In genomic region chr6:90541367-90541772, GRCm38 (mm10) we compare ENCODE assay signal across 14 mouse cellular contexts. TPM values are rescaled to one million over a fixed set of nuclear protein-coding genes. Genes with fewer than 3 reads are reported as not detected.
DNase-seq lines count a peak whose midpoint lies in the region; ATAC-seq and TF ChIP-seq lines count a peak whose summit lies in the region.
"Had no signal": no experiment of that assay in that cellular context is flagged by ENCODE, and none has a peak within 500 bp of the region (broad histone marks: within the 10 kb centered on the region; RNA-seq: fewer than 3 reads in every experiment).

No protein-coding gene starts in this region.

- no peak overlapping the region for H3K9ac ChIP-seq in forebrain, embryonic 11.5 days (ENCODE audit: low read length)
- no peak overlapping the region for H3K9ac ChIP-seq in hindbrain, embryonic 13.5 days
- H3K9ac ChIP-seq in midbrain, embryonic 15.5 days = no peak overlapping the region
- H3K9ac ChIP-seq: embryonic facial prominence, embryonic 12.5 days; heart, embryonic 15.5 days; kidney, embryonic 15.5 days; liver, postnatal 0 days had no signal

- no peak overlapping the region for H3K4me3 ChIP-seq in forebrain, embryonic 11.5 days (ENCODE audit: low read depth, low read length)
- H3K4me3 ChIP-seq in hindbrain, embryonic 13.5 days = no peak overlapping the region
- no peak overlapping the region for H3K4me3 ChIP-seq in midbrain, embryonic 15.5 days
- H3K4me3 ChIP-seq in cerebellum, adult 2 months (replicated peaks; ENCODE audit: insufficient read depth, low read depth, low read length) = no peak overlapping the region
- H3K4me3 ChIP-seq: embryonic facial prominence, embryonic 12.5 days; heart, embryonic 15.5 days; kidney, embryonic 15.5 days had no signal

- DNase-seq in embryo, embryonic 10.5 days (ENCODE audit: low spot score) = peak; percentile 15
- DNase-seq in forebrain, embryonic 11.5 days (ENCODE audit: low spot score) = no peak
- no peak for DNase-seq in right cerebral cortex, postnatal 4 days
- DNase-seq in ovary, postnatal 36 days (ENCODE audit: low spot score) = no peak
- no peak for DNase-seq in cerebellum, adult 2 months
- no peak for DNase-seq in gastrocnemius, postnatal 14 days
- DNase-seq: cerebellum, adult 18-20 months; gastrocnemius, postnatal 25 days; liver, postnatal 0 days had no signal

- TF ChIP-seq CTCF in cerebellum, adult 2 months (IDR thresholded peaks at IDR 0.05; ENCODE audit: borderline replicate concordance, insufficient read depth, low read depth, low read length) = no peak

- H3K4me2 ChIP-seq in forebrain, embryonic 11.5 days (ENCODE audit: low read depth, low read length, severe bottlenecking) = no peak overlapping the region
- no peak overlapping the region for H3K4me2 ChIP-seq in hindbrain, embryonic 13.5 days
- H3K4me2 ChIP-seq in midbrain, embryonic 15.5 days = no peak overlapping the region
- H3K4me2 ChIP-seq: embryonic facial prominence, embryonic 12.5 days; heart, embryonic 15.5 days; kidney, embryonic 15.5 days had no signal

- 0 out of 2 replicates have a peak, but pooled peaks have one; percentile 21 for ATAC-seq in forebrain, embryonic 11.5 days (replicated peaks; ENCODE audit: low FRiP score)
- ATAC-seq in hindbrain, embryonic 13.5 days (ENCODE audit: low FRiP score) = peak; percentile 87
- ATAC-seq in midbrain, embryonic 15.5 days (replicated peaks) = peak; percentile 85

- intact Hi-C loops in gastrocnemius, postnatal 14 days (cut with DNase I; ENCODE audit: low total_unique reads) = no loop called here

- no peaks in the 10 kb centered on the region for H3K36me3 ChIP-seq in forebrain, embryonic 11.5 days (ENCODE audit: control insufficient read depth, insufficient read depth, low read length)
- no peaks in the 10 kb centered on the region for H3K36me3 ChIP-seq in hindbrain, embryonic 13.5 days
- no peaks in the 10 kb centered on the region for H3K36me3 ChIP-seq in midbrain, embryonic 15.5 days (replicated peaks)
- H3K36me3 ChIP-seq: embryonic facial prominence, embryonic 12.5 days; heart, embryonic 15.5 days; kidney, embryonic 15.5 days had no signal

- TF ChIP-seq POLR2A in cerebellum, adult 2 months (IDR thresholded peaks at IDR 0.05; ENCODE audit: borderline replicate concordance, insufficient read depth, low read length) = no peak

- H3K9me3 ChIP-seq in forebrain, embryonic 11.5 days (ENCODE audit: control insufficient read depth, low read length) = no peaks in the 10 kb centered on the region
- H3K9me3 ChIP-seq in hindbrain, embryonic 13.5 days = no peaks in the 10 kb centered on the region
- H3K9me3 ChIP-seq in midbrain, embryonic 15.5 days = no peaks in the 10 kb centered on the region
- H3K9me3 ChIP-seq: embryonic facial prominence, embryonic 12.5 days; heart, embryonic 15.5 days; kidney, embryonic 15.5 days had no signal

- WGBS in forebrain, embryonic 11.5 days = 51% methylated on average over 5 of the region's 5 CpGs
- WGBS in hindbrain, embryonic 13.5 days = 19% methylated on average over 5 of the region's 5 CpGs
- WGBS in midbrain, embryonic 15.5 days = 16% methylated on average over 5 of the region's 5 CpGs
- 61% methylated on average over 5 of the region's 5 CpGs for WGBS in cerebellum, adult 2 months

- H3K27me3 ChIP-seq in forebrain, embryonic 11.5 days (ENCODE audit: control insufficient read depth, insufficient read depth, low read length) = no peaks in the 10 kb centered on the region
- H3K27me3 ChIP-seq in hindbrain, embryonic 13.5 days = 0 out of 2 replicates have a peak, but pooled peaks cover 3% of the 10 kb centered on the region
- H3K27me3 ChIP-seq in midbrain, embryonic 15.5 days (replicated peaks) = no peaks in the 10 kb centered on the region
- H3K27me3 ChIP-seq in cerebellum, adult 2 months (ENCODE audit: control insufficient read depth, insufficient read depth, low read length) = no peaks in the 10 kb centered on the region

- H3K27ac ChIP-seq in forebrain, embryonic 11.5 days (ENCODE audit: low read depth, low read length) = no peak overlapping the region
- H3K27ac ChIP-seq in hindbrain, embryonic 13.5 days = peak overlapping the region; percentile 92
- peak overlapping the region; percentile 68 for H3K27ac ChIP-seq in midbrain, embryonic 15.5 days
- no peak overlapping the region for H3K27ac ChIP-seq in cerebellum, adult 2 months (ENCODE audit: insufficient read depth, low read length)
- H3K27ac ChIP-seq: embryonic facial prominence, embryonic 12.5 days; heart, embryonic 15.5 days; kidney, embryonic 15.5 days had no signal

- no peaks in the 10 kb centered on the region for H3K4me1 ChIP-seq in forebrain, embryonic 11.5 days (replicated peaks; ENCODE audit: control insufficient read depth, insufficient read depth, low read length)
- H3K4me1 ChIP-seq in hindbrain, embryonic 13.5 days (replicated peaks) = peaks cover 19% of the 10 kb centered on the region
- H3K4me1 ChIP-seq in midbrain, embryonic 15.5 days = no peaks in the 10 kb centered on the region
- no peaks in the 10 kb centered on the region for H3K4me1 ChIP-seq in cerebellum, adult 2 months (ENCODE audit: control insufficient read depth, insufficient read depth, low read length)
- H3K4me1 ChIP-seq: embryonic facial prominence, embryonic 12.5 days; heart, embryonic 15.5 days; kidney, embryonic 15.5 days had no signal

RNA-seq across cellular contexts. Expression of gene Aldh1l1, which starts 55.1 kb away (rescaled TPM):
- polyA plus RNA-seq in forebrain, embryonic 11.5 days (2014; fragmentation: Nextera tagmentation; extraction: Ambion mirVana) = 1.2 and 2.8 TPM in 2 replicates
- polyA plus RNA-seq in hindbrain, embryonic 13.5 days (2015; fragmentation: Nextera tagmentation; extraction: Ambion mirVana) = 44.8 and 45.3 TPM in 2 replicates
- polyA plus RNA-seq in midbrain, embryonic 15.5 days (2015; fragmentation: Nextera tagmentation; extraction: Ambion mirVana) = 49.9 and 58.7 TPM in 2 replicates
- 50.1 and 56.3 TPM in 2 replicates for polyA plus RNA-seq in cerebellum, adult 2 months (2012; rRNA removed)
- 1 to 10 TPM; 3.0 to 6.8 TPM for total RNA-seq in gastrocnemius, postnatal 14 days (2021)

Comparison
In these comparisons a context has a peak if more than half of its experiments do, and no peak if none do; other contexts are left out.
1. ATAC-seq: peak in every context shown above with its lines; median percentile 87 in hindbrain, embryonic 13.5 days; 85 in midbrain, embryonic 15.5 days; 21 in forebrain, embryonic 11.5 days.
2. H3K27ac ChIP-seq: peak in hindbrain, embryonic 13.5 days (single experiment) and midbrain, embryonic 15.5 days (single experiment); none in forebrain, embryonic 11.5 days (single experiment) and cerebellum, adult 2 months (single experiment).
3. RNA of gene Aldh1l1, which starts 55.1 kb away (polyA plus RNA-seq): 50.1 to 56.3 TPM in cerebellum, adult 2 months, 49.9 to 58.7 TPM in midbrain, embryonic 15.5 days and 44.8 to 45.3 TPM in hindbrain, embryonic 13.5 days; 1.2 to 2.8 TPM in forebrain, embryonic 11.5 days; every median in the first group is over 10 times any median in the second.